Mouse (Mus musculus): Measurements from ENCODE around the gene Tmem273. TPM values are rescaled to one million over a fixed set of nuclear protein-coding genes. Genes with fewer than 3 reads are reported as not detected.

Tmem273 gene
- polyA plus RNA-seq, 1 experiment, result not detected

GRCm38 (mm10) chr14:32784130-32784747, 1.5 kb upstream of the Tmem273 start:
- H3K36me3 ChIP-seq (ENCODE audit: control insufficient read depth, insufficient read depth, low read length), result no peaks in the 10 kb centered on the region
- H3K4me1 ChIP-seq (ENCODE audit: control insufficient read depth, insufficient read depth, low read length), result no peaks in the 10 kb centered on the region
- H3K27ac ChIP-seq (ENCODE audit: control insufficient read depth, insufficient read depth, low read depth, low read length), result no peak overlapping the region
- no peaks in the 10 kb centered on the region for H3K27me3 ChIP-seq (ENCODE audit: control insufficient read depth, insufficient read depth, low read length)
- no peak for TF ChIP-seq CTCF (IDR thresholded peaks at IDR 0.05; ENCODE audit: control insufficient read depth, insufficient read depth, insufficient replicate concordance, low read depth, low read length)
- no peak for TF ChIP-seq POLR2A (IDR thresholded peaks at IDR 0.05; ENCODE audit: control insufficient read depth, low read depth, low read length)
- no peak overlapping the region for H3K4me3 ChIP-seq (ENCODE audit: control insufficient read depth, low read depth, low read length)

DNA sequence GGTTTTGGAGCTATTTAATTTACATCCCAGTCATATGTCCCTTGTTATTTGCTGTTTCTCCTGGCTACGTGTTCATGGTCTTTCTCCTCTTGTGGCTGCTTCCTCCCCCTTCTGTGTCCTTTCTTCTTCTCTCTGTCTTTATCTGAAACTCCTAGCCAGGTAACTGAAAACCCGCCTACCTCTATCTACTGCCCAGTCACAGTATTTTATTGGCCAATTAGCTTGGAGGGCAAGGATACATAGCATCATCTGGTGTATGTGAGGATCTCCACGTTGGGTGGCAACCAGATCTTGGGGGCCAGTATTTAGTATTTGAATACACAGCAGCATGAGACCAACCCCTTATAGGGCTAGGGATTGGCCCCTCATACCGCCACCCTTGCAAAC, 1.0 kb upstream of the Tmem273 start:
- TF ChIP-seq CTCF (IDR thresholded peaks at IDR 0.05; ENCODE audit: control insufficient read depth, insufficient read depth, insufficient replicate concordance, low read depth, low read length) (no peak), POLR2A (IDR thresholded peaks at IDR 0.05; ENCODE audit: control insufficient read depth, low read depth, low read length) (no peak)
- H3K27ac ChIP-seq (ENCODE audit: control insufficient read depth, insufficient read depth, low read depth, low read length), result no peak overlapping the region
- H3K27me3 ChIP-seq (ENCODE audit: control insufficient read depth, insufficient read depth, low read length), result no peaks in the 10 kb centered on the region
- H3K36me3 ChIP-seq (ENCODE audit: control insufficient read depth, insufficient read depth, low read length), result no peaks in the 10 kb centered on the region
- no peak overlapping the region for H3K4me3 ChIP-seq (ENCODE audit: control insufficient read depth, low read depth, low read length)
- H3K4me1 ChIP-seq (ENCODE audit: control insufficient read depth, insufficient read depth, low read length), result no peaks in the 10 kb centered on the region

GRCm38 (mm10) chr14:32787691-32788090, 1.9 kb downstream of the Tmem273 start:
- Histone ChIP-seq H3K27ac (ENCODE audit: control insufficient read depth, insufficient read depth, low read depth, low read length) (no peak overlapping the region), H3K27me3 (ENCODE audit: control insufficient read depth, insufficient read depth, low read length) (no peaks in the 10 kb centered on the region), H3K36me3 (ENCODE audit: control insufficient read depth, insufficient read depth, low read length) (no peaks in the 10 kb centered on the region), H3K4me1 (ENCODE audit: control insufficient read depth, insufficient read depth, low read length) (no peaks in the 10 kb centered on the region), H3K4me3 (ENCODE audit: control insufficient read depth, low read depth, low read length) (no peak overlapping the region)
- TF ChIP-seq CTCF (IDR thresholded peaks at IDR 0.05; ENCODE audit: control insufficient read depth, insufficient read depth, insufficient replicate concordance, low read depth, low read length) (no peak), POLR2A (IDR thresholded peaks at IDR 0.05; ENCODE audit: control insufficient read depth, low read depth, low read length) (no peak)

DNA sequence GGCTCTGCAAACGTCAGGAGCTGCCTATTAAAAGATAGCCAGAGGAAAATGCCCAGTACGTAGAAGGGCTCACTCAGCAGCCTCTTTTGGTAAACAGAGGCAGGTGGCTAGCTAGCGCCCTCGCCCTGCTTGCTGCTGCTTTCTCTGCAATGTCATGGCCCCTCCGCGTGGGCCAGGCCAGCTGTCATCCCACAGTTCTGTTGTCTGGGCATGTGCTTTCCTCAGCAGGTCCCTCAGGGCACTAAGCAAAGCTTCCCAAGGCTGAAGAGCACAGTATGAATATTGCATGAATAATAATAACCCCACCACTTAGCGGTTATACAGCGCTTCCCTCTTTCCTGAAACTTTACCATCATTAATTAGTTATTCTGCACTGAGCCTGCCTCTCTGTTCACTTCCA, 10.6 kb downstream of the Tmem273 start:
- H3K27ac ChIP-seq (ENCODE audit: control insufficient read depth, insufficient read depth, low read depth, low read length), result no peak overlapping the region
- H3K27me3 ChIP-seq (ENCODE audit: control insufficient read depth, insufficient read depth, low read length), result no peaks in the 10 kb centered on the region
- no peaks in the 10 kb centered on the region for H3K4me1 ChIP-seq (ENCODE audit: control insufficient read depth, insufficient read depth, low read length)
- H3K36me3 ChIP-seq (ENCODE audit: control insufficient read depth, insufficient read depth, low read length), result no peaks in the 10 kb centered on the region
- H3K4me3 ChIP-seq (ENCODE audit: control insufficient read depth, low read depth, low read length), result no peak overlapping the region
- TF ChIP-seq POLR2A (IDR thresholded peaks at IDR 0.05; ENCODE audit: control insufficient read depth, low read depth, low read length) (no peak), CTCF (IDR thresholded peaks at IDR 0.05; ENCODE audit: control insufficient read depth, insufficient read depth, insufficient replicate concordance, low read depth, low read length) (no peak)

GRCm38 (mm10) chr14:32797803-32798202, 12.0 kb downstream of the Tmem273 start:
- no peak for TF ChIP-seq CTCF (IDR thresholded peaks at IDR 0.05; ENCODE audit: control insufficient read depth, insufficient read depth, insufficient replicate concordance, low read depth, low read length)
- no peak for TF ChIP-seq POLR2A (IDR thresholded peaks at IDR 0.05; ENCODE audit: control insufficient read depth, low read depth, low read length)
- Histone ChIP-seq H3K27me3 (ENCODE audit: control insufficient read depth, insufficient read depth, low read length) (no peaks in the 10 kb centered on the region), H3K4me1 (ENCODE audit: control insufficient read depth, insufficient read depth, low read length) (no peaks in the 10 kb centered on the region), H3K36me3 (ENCODE audit: control insufficient read depth, insufficient read depth, low read length) (no peaks in the 10 kb centered on the region), H3K27ac (ENCODE audit: control insufficient read depth, insufficient read depth, low read depth, low read length) (no peak overlapping the region), H3K4me3 (ENCODE audit: control insufficient read depth, low read depth, low read length) (no peak overlapping the region)

- H3K36me3 ChIP-seq (ENCODE audit: control insufficient read depth, insufficient read depth, low read length), result no peaks in the 10 kb centered on the region
These were observed 12.6 kb downstream of the Tmem273 start for GRCm38 (mm10) chr14:32798355-32798754.

DNA sequence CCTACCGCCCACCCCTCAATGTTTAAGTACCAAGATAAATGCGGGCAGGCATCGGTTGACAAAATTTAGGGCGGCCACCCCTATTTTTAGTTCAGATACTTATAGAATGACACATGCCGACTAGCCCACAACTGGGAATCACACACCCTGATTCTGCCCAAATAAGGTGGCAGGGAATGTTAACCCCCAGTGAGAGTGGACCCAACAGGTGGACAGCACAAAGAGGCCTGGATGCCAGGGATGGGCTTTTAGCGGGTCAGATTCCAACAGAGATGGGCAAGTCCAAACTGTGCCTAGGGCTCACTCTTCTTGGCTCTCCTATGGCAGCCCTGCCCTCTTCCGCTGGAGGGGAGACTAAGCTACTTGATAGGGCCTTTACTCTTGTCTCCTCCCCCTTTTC, 14.3 kb downstream of the Tmem273 start:
- Histone ChIP-seq H3K4me3 (ENCODE audit: control insufficient read depth, low read depth, low read length) (no peak overlapping the region), H3K36me3 (ENCODE audit: control insufficient read depth, insufficient read depth, low read length) (no peaks in the 10 kb centered on the region), H3K27ac (ENCODE audit: control insufficient read depth, insufficient read depth, low read depth, low read length) (no peak overlapping the region), H3K4me1 (ENCODE audit: control insufficient read depth, insufficient read depth, low read length) (no peaks in the 10 kb centered on the region), H3K27me3 (ENCODE audit: control insufficient read depth, insufficient read depth, low read length) (no peaks in the 10 kb centered on the region)
- no peak for TF ChIP-seq POLR2A (IDR thresholded peaks at IDR 0.05; ENCODE audit: control insufficient read depth, low read depth, low read length)
- TF ChIP-seq CTCF (IDR thresholded peaks at IDR 0.05; ENCODE audit: control insufficient read depth, insufficient read depth, insufficient replicate concordance, low read depth, low read length), result no peak

More at GRCm38 (mm10) chr14:32798355-32798754, 12.6 kb downstream of the Tmem273 start:
- Histone ChIP-seq H3K27ac (ENCODE audit: control insufficient read depth, insufficient read depth, low read depth, low read length) (no peak overlapping the region), H3K4me1 (ENCODE audit: control insufficient read depth, insufficient read depth, low read length) (no peaks in the 10 kb centered on the region), H3K4me3 (ENCODE audit: control insufficient read depth, low read depth, low read length) (no peak overlapping the region), H3K27me3 (ENCODE audit: control insufficient read depth, insufficient read depth, low read length) (no peaks in the 10 kb centered on the region)
- TF ChIP-seq POLR2A (IDR thresholded peaks at IDR 0.05; ENCODE audit: control insufficient read depth, low read depth, low read length) (no peak), CTCF (IDR thresholded peaks at IDR 0.05; ENCODE audit: control insufficient read depth, insufficient read depth, insufficient replicate concordance, low read depth, low read length) (no peak)
